Mouse (Mus musculus): ENCODE data around the gene Rtf1.
"Not testable (repeated sequence)": the region's sequence is repeated elsewhere in the genome, so short reads cannot be mapped to it uniquely, and the experiment has no call there.

The Rtf1 gene

DNA sequence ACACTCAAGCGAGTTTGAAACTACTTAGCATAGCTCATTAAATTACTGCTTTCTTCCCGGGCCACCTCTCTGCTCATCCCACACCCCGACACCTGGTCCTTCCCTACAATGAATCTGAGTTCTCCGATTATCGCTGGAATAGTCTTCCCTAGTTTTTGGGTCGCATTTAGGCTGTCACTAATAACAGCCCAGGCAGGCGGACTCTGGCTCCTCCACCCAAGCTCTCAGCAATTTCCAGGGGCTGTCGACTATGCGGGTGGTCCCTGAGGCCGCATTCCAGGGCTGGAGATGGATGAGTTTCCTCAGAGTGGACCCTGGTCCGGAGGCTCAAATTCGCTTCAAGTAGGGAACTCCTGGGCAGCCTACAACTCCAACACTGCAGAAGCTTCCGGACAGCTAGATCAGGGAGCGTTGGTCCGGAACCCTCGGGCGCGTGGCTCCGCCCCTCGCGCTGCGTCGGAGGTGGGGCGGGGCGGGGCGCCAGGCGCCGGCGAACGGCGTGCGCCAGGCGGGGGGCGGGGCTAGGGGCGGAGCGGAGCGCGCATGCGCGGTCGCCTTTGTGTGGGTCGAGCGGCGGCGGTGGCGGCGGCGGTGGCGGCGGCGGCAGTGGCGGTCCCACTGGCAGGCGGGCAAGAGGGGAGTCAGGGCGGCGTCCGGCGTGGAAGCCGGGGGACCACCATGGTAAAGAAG, at the start of gene Rtf1:
Gene Rtf1 (plus strand): TSS at position 544 of the 690 bp plus-strand sequence.
- no peak for DNase-seq (ENCODE audit: extremely low read depth, low read depth, low spot score)

DNA sequence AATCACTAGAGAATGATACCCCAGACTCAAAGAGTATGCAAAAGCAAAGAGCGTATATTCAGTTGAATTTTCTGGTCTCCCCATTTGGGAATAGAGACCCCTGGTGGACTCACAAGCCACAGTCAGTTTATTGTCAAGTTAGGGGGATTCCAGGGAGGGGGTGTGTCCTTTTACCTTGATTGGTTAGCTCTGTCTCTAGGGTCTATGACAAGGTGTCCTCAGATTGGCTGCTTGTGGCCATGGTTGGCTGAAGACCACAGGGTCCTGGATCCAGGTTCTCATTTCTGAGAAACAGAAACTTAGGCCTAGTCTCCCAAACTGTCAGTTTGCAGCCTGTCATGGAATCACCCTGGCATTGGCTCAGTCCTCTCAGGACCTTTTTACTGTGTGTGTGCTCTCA, 38.1 kb upstream of the Rtf1 start:
- DNase-seq (ENCODE audit: extremely low read depth, low read depth, low spot score), result no peak

DNA sequence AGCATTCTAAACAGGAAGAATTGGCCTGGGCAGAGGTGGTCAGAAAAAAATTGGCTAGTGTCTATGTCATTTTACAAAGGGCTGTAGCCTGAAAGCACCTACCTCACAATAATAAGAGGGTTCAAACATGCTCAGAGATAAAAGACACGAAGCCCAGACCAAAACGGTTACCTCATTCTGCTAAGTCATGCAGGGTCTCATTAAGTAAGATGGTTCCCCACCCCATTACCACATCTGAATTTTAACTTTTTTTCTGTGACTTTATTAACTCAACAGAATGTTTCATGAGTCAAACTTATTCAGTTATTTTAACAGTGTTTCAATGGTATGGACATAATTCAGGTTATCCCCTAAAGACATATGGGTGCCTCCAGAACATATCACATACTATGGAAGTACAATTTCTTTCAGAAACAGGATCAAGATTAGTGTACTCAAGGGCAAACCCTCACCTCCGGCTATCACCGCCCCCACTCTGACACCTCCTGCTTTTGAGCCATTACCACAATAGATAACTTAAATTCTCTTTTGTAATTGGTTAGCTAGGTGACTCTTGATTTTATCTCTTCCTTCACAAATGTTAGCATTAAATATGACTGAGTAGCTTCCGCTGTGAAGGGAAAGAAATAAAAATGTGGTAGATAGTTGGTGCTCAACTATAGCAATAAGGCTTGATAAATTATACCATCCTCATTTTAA, 33.5 kb upstream of the Rtf1 start:
- no peak for DNase-seq (ENCODE audit: extremely low read depth, low read depth, low spot score)

DNA sequence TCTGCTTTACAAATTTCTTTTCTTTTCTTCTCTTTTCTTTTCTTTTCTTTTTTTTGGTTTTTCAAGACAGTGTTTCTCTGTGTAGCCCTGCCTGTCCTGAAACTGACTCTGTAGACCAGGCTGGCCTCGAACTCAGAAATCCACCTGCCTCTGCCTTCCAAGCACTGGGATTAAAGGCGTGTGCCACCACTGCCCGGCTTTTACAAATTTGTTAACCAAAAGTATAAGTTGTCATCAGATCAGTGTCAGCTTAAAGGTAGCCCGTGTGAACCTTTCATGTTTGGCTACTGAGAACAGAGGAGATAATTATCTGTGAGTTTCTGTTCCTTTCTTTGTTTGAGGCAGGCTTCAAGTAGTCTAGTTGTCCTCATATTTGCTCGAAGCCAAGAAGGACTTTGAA, 30.6 kb upstream of the Rtf1 start:
- no peak for DNase-seq (ENCODE audit: extremely low read depth, low read depth, low spot score)

DNA sequence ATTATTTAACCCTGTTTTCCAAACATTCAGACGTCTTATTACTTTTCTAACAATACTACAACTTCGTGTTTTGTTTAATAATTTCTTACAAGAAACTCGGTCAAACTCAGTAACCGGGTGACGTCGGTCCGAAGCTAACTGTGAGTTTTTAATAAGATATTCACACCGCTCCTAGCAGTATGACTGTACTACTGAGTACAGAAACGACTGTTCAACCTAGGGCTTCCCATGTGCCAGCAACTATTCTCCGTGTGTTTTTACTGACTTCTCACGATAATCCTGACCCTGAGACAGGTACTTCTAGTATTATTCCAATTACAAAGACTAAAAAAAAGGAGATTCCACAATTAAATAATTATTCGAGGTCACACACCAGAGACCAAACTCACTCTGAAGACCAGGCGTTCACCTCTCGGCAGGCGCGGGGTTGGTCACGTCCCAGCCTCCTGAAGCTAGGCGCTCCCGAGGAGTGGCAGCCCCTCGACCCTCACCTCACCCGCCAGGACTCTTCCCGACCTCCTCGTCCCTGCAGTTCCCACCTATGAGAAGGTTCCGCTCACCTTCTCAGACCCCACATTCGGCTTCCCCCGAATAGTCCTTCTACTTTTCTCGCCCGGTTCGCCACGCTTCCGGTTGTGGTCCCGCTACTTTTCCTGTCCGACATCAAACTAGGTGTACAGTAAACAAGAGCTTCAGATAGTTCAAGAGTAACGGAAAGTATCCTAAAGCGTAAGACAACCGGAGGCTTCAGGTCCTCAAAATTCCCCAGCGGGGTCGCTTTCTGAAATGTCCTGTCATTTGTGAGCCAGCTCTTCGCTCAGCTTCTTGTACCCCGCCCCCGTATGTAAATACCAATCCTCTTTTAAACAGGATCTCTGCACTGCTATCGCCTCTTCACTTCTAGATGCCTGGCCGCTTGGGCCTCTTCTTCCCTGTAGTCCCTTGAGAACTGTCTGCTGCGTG, 12.4 kb upstream of the Rtf1 start, which contains the start of gene Ndufaf1:
Gene Ndufaf1 (minus strand): TSS at position 608 of the 963 bp plus-strand sequence.
- peak; percentile 11 for DNase-seq (ENCODE audit: extremely low read depth, low read depth, low spot score)

DNA sequence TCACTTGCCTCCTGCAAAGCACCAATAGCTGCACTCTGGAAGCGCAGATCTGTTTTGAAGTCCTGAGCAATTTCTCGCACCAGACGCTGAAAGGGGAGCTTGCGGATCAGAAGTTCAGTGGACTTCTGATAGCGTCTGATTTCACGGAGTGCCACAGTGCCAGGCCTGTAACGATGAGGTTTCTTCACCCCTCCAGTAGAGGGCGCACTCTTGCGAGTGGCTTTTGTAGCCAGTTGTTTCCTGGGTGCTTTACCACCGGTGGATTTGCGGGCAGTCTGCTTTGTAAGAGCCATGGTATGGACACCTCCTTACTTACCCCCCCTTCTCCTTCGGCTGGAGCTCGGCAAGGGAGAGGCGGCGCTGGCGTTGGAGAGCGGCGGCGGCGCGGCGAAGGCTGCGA, 9.1 kb upstream of the Rtf1 start:
- DNase-seq (ENCODE audit: extremely low read depth, low read depth, low spot score), result not testable (repeated sequence)

DNA sequence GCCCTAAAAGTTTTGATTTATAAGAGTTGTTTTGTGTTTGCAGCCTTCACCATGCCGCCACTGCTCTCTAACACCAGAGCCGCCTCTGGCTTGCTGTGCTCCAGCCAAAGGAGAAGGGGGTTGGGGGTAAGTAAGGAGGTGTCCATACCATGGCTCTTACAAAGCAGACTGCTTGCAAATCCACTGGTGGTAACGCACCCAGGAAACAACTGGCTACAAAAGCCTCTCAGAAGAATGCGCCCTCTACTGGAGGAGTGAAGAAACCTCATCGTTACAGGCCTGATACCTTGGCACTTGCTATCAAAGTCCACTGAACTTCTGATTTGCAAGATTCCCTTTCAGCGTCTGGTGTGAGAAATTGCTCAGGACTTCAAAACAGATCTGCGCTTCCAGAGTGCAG, 5.9 kb upstream of the Rtf1 start:
- DNase-seq (ENCODE audit: extremely low read depth, low read depth, low spot score), result no peak

DNA sequence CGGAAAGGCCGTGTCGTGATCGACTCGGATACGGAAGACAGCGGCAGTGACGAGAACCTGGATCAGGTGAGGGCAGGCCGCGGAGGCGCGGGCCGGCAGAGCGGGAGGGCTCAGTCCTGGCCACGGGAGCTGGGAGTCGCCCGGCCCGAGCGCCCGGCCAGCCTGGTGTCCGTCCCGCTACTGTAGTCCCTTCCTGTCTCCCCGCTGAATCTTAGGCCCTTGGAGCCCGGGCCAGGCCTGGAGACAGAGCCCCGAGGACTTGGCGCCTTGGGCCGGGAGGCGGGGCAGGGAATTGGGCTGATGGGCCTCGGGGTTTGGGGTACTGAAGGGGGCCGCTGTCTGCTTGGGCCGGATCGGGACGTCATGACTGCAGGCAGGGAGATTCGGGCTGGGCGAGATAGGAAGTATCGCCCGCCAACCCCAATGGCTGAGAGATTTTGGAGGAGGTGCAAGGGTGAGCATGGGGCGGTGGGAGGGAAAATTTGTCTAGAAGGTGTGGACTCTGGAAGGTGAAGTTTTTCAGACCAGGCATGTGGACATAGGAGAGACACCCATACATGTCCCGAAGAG, 432 bp downstream of the Rtf1 start:
- DNase-seq (ENCODE audit: extremely low read depth, low read depth, low spot score), result no peak

DNA sequence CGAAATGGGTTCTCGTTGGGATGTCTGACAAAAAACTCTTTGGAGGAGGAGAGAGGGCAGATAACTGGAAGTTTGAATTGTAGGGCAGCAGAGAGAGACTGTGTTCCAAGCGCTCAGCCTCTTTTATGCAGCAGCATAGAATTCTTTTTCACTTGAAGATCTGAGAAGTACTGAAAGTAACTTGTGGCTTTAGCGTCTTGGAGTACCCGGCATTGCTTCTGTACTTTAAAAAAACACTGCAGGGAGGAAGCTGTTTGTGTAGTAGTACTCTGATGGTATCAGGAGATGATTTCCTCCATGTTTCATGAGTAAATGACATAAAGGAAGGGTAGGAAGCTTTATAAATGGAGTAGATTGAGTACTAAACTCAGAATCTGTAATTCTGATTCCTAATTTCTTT, 963 bp downstream of the Rtf1 start:
- no peak for DNase-seq (ENCODE audit: extremely low read depth, low read depth, low spot score)

DNA sequence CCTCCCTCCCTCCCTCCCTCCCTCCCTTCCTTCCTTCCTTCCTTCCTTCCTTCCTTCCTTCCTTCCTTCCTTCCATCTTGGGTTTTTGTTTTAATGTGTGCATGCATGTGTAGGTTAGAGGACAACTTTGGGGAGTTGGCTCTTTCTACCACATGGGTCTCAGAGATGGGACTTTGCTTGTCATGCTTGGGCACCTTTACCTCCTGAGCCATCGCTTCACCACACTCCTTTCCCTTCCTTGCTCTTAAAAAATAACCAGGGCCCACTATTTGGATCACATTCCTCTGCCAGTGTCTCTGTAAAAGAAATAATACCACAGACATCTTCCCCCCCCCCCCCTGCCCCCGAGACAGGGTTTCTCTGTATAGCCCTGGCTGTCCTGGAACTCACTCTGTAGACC, 8.8 kb downstream of the Rtf1 start:
- no peak for DNase-seq (ENCODE audit: extremely low read depth, low read depth, low spot score)

DNA sequence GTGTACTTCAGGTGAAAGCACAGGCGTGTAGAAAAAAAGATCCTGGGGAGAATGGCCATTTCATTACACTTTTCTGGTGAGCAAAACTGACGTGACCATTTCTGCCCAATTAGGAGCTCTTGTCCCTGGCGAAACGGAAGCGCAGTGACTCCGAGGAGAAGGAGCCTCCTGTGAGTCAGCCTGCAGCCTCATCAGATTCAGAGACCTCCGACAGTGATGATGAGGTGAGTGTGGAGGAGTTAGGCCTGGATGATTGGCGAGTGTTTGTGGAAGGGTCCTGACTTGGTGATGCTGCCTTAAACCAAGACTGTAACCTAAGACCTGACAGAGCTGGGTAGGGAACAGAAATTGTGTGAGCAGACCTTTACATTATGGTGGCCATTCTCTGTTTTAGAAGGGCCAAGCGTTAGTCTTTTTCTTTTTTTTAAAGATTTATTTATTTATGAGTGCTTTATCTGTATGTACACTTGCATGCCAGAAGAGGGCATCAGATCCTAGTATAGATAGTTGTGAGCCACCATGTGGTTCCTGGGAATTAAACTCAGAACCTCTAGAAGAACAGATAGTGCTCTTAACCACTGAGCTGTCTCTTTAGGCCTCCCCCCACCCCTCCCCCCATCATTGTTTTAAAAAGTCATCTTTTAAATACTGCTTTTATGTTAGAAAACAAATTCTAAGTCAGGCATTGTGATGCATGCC, 17.3 kb downstream of the Rtf1 start:
- DNase-seq (ENCODE audit: extremely low read depth, low read depth, low spot score), result no peak

DNA sequence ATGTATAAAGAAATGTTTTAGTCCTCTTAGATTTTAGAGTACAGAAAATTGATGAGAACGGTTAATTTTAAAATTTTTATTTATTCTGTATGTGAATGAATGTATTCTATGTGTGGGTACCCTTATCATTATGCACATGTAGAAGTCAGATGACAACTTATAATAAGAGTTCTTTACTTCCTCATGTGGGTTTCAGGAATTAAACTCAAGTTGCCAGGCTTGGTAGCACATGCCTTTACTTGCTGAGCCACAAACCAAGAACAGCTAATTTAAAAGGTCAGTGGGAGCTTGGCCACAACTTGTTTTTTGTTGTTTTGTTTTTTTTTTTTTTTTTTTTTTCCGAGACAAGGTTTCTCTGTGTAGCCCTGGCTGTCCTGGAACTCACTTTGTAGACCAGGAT, 20.0 kb downstream of the Rtf1 start:
- no peak for DNase-seq (ENCODE audit: extremely low read depth, low read depth, low spot score)

DNA sequence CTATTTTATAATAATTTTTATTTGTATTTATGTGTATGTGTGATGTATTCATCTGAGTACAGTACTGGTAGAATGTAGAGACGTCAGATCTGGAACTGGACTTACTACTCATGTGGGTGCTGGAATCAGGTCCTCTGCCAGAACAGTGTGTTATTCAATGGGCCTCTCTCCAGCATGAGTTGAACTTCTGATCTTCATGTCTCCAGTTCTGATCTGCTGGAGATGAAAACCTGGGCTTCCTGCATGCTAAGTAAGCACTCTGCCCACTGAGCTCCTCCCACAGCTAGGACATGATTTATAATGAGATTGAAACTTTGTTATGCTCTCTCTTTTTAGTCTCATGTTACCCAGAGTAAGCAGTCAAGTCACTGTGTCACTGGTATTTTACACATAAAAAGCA, 21.2 kb downstream of the Rtf1 start:
- DNase-seq (ENCODE audit: extremely low read depth, low read depth, low spot score), result no peak

DNA sequence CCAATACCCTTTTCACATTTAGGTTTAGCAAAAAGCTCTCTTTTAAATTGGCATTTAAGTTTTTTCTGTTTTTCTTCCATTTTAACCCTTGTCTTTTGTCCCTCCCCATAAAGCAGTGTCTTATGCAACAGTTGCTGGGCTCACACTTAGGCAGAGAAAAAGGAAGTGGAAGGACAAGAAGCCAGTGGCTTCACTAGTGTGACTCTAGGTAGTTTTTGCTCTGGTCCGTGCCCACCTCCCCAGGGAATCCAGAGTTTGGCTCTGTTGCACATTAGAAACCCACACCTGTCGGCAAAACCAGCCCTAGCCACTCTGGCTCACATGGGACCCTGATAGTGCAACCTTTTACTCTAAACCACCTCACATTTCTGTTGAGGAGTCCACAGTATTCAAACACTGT, 23.6 kb downstream of the Rtf1 start:
- no peak for DNase-seq (ENCODE audit: extremely low read depth, low read depth, low spot score)

DNA sequence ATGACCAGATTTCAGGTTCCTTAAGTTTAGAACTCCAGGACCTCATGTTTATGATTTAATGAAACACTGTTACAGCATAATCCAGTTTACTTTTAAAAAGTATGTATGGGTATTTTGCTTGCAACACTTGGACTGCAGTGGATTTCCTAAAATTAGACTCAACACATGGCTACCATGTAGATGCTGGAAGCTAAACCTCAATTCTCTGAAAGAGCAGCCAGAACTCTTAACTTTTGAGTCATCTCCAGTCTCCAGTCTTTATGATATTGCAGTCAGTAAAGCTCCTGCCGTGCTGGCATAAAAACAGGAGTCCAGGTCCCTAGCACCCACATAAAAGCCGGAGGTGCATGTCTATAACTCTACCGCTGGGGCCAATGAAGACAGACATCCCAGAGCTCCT, 25.1 kb downstream of the Rtf1 start:
- no peak for DNase-seq (ENCODE audit: extremely low read depth, low read depth, low spot score)

DNA sequence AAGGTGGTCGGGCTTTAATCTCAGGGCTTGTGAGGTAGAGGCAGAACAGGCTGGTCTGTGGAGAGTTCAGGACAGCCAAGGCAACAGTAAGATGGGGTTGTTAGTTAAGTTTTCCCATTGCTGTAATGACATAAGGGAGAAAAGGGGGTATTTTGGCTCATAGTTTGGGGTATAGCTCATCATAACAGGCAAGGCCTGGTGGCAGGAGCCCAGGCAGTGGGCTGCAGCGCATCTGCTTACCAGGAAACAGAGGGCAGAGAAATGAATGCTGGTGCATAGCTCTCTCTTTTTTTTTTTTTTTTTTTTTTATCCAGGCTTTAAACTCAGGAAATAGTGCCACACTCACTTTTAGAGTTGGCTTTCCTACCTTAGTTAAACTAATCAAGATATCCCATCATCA, 28.3 kb downstream of the Rtf1 start:
- no peak for DNase-seq (ENCODE audit: extremely low read depth, low read depth, low spot score)

DNA sequence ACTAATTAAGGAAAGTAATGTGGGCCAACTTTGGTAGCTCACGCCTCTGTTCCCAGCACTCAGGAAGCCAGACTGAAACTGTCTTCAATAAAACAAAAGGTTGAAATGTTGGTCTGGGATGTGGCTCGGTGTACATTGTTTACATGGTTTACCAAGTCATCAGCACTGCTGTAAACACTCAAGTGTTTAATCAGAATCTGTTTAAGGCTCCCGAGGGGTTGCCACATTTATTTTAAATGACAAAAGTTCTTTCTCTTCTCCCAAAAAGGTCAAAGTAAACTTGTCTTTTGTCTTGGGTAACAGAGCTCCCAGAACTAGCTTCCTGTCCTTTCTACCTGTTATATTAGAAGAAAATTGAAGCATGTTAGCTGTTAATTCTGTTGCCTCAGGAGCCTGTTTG, 32.8 kb downstream of the Rtf1 start:
- no peak for DNase-seq (ENCODE audit: extremely low read depth, low read depth, low spot score)

DNA sequence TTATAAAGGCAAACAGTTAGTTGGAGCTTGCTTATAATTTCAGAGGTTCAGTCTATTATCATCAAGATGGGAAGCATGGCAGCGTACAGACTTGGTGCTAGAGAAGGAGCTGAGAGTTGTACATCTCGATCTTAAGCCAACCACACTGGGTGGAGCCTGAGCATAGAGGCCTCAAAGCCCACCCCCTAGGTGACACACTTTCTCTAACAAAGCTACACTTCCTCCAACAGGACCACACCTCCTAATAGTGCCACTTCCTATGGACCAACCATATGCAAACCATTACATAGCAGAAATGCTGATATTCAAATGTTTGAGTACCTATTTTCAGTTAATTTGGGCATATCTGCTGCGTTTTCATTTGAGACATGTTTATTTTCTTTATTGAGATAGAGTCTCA, 35.1 kb downstream of the Rtf1 start:
- no peak for DNase-seq (ENCODE audit: extremely low read depth, low read depth, low spot score)

DNA sequence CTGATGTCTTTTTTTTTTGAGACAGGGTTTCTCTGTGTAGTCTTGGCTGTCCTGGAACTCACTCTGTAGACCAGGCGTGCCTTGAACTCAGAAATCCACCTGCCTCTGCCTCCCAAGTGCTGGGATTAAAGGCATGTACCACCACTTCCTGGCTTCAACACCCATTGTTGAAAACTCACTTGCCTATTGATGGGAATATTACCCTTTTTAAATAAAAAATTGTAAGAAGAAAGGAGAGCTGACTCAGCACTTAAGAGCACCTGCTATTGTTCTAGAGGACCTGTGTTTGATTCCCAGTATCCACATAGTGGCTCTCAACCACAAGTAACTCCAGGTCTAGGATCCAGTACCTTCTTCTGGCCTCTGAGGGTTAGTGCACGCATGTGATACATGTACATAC, 41.0 kb downstream of the Rtf1 start:
- not testable (repeated sequence) for DNase-seq (ENCODE audit: extremely low read depth, low read depth, low spot score)

DNA sequence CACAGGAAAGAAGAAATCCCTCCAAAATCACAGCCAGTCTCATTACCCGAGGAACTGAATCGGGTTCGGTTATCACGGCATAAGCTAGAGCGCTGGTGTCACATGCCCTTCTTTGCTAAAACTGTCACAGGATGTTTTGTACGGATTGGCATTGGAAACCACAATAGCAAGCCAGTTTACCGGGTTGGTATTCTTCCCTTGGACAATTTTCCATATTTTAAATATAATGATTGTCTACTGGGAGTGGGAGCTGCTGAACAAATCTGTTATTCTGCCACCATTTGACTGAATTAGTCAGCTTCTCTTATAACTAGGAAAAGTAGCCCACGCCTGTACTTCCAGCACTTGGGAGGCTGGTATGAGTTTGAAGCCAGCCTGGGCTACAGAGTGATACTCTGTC, 46.2 kb downstream of the Rtf1 start:
- DNase-seq (ENCODE audit: extremely low read depth, low read depth, low spot score), result no peak

Data from fat pad, adult 2 months (tissue).